Mouse (Mus musculus): ENCODE measurements around the gene Gfy.

DNA sequence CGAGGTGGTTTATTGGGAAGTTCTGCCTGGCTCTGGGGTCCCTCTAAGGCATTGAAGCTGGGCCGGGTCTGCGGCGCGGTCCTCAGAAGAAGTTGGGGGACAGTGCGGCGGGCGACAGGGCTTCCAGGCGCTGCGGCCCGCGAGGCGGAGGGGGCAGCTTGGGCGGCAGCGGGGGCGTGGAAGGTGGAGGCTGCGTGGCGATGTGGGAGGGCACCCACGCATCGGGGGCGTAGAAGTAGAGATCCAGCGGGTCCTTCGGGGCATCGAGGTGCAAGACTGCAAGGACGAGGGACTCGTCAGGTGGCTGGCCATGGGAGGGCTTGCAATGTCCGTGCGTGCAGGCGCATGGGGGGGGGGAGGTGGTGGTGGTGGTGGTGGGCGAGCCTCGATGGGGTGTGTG, 3.0 kb downstream of the Gfy start:
- no peak for TF ChIP-seq CTCF (conservative IDR thresholded peaks at IDR 0.05; ENCODE audit: insufficient read depth, insufficient read length, low read depth, low read length)
- no peak for TF ChIP-seq POLR2A (IDR thresholded peaks at IDR 0.05; ENCODE audit: low read depth, low read length)

All from kidney, adult 2 months (tissue).